Mouse (Mus musculus) embryonic facial prominence, embryonic 13.5 days (tissue): ENCODE measurements around the gene Ntn5. TPM values are rescaled to one million over a fixed set of nuclear protein-coding genes. Genes with fewer than 3 reads are reported as not detected.

ENCODE experiments used
- ATAC-seq: fragments of 200-750 bp; cut with Nextera tagmentation; 2 replicates; pipeline ENCODE4 v1.8.0; 2017; ENCODE audit warnings: low read depth; ENCODE audit not compliant: insufficient number of reproducible peaks, insufficient read depth, low FRiP score, low TSS enrichment
- H3K27ac ChIP-seq: fragments of 300-500 bp; sonication (generic); 2 replicates; pipeline ENCODE4 v1.5.1; 2015; ENCODE audit warnings: moderate library complexity, mild to moderate bottlenecking, inconsistent platforms
- H3K27me3 ChIP-seq: fragments of 300-500 bp; sonication (generic); 2 replicates; pipeline ENCODE4 v1.6.1; 2015; ENCODE audit warnings: mild to moderate bottlenecking, inconsistent platforms
- H3K36me3 ChIP-seq: fragments of 300-500 bp; sonication (generic); 2 replicates; pipeline ENCODE4 v1.6.1; 2015; ENCODE audit warnings: mild to moderate bottlenecking, inconsistent platforms
- H3K4me1 ChIP-seq: fragments of 300-500 bp; sonication (generic); 2 replicates; pipeline ENCODE4 v1.6.1; 2015; ENCODE audit warnings: inconsistent platforms
- H3K4me2 ChIP-seq: fragments of 300-500 bp; sonication (generic); 2 replicates; pipeline ENCODE4 v1.6.1; 2015; ENCODE audit warnings: moderate library complexity, mild to moderate bottlenecking, inconsistent platforms
- H3K4me3 ChIP-seq: fragments of 300-500 bp; sonication (generic); 2 replicates; pipeline ENCODE4 v1.5.1; 2015; ENCODE audit warnings: mild to moderate bottlenecking, inconsistent platforms
- H3K9ac ChIP-seq: fragments of 300-500 bp; sonication (generic); 2 replicates; pipeline ENCODE4 v1.6.1; 2015; ENCODE audit warnings: mild to moderate bottlenecking, inconsistent platforms
- H3K9me3 ChIP-seq: fragments of 300-500 bp; sonication (generic); 2 replicates; pipeline ENCODE4 v1.6.1; 2016; ENCODE audit warnings: inconsistent platforms
- WGBS: fragments of 180-500 bp; shearing (Covaris S2); methylation state at CpG from one replicate; pipeline ENCODE4 v1.1.7; 2015; ENCODE audit warnings: mixed read lengths; 5-methylcytosine and 5-hydroxymethylcytosine counted together
- polyA plus RNA-seq: library from polyadenylated mRNA; unstranded; fragments of >200 nt; fragmentation: Nextera tagmentation; extraction: Ambion mirVana; gene quantifications from 2 replicates; pipeline ENCODE4 v1.2.1, GENCODE M21; 2015

Gene Ntn5
- polyA plus RNA-seq, 1 experiment from 2014 or later = 5.4 TPM

DNA sequence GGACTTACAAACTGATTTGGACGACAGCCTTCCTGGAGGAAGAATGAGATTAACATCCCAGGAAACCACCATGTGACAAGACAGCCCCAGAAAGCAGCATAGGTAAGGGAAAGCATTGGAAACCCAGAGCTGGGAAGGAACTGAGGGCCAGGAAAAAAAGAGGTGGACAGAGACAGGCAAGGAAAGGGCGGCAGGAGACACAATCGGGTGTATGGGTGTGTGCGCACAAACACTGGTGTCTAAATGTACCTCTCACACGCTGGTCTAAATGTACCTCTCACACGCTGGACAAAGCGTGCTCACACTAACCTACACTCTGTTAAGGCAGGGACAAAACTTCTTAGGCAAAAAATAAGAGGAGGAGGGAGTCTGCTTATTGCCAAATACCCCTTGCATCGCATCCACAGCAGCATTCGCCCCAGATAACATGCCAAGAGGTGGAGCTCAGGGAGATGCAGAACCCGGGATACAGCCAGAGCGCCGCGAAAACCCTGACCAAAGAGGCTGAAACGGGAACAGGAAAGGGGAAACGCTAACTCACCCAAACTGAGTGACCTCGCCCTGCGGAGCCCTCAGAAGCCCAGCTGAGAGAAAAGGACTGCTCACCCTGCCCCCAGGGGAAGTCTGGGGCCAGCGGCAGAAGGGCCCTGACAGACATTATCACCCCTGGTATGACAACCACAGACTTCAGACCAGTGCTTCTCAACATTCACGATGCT lies 32.1 kb downstream of the Ntn5 start:
- WGBS = 82% methylated on average over 19 of the region's 19 CpGs
- H3K27ac ChIP-seq = peak overlapping the region; percentile 74
- ATAC-seq = no peak

DNA sequence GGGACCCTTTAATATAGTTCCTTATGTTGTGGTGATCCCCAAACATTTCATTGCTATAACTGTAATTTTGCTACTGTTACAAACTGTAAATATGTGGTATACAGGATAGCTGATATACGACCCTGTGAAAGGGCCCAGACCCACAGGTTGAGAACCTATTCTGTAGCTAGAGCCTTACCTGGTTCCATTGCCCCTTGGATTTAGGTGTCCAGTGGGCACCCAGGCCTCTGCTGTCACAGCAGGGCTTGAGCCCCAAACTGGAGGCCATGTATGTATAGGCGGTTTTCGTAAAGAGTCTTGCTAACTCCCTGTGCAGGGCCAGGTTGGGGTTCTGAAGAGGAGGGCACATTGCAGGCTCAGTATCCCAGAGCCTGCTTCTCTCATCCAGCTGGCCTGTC lies 32.6 kb downstream of the Ntn5 start:
- H3K4me1 ChIP-seq = peaks cover 45% of the 10 kb centered on the region
- peak overlapping the region; percentile 83 for H3K4me3 ChIP-seq
- peak overlapping the region; percentile 93 for H3K4me2 ChIP-seq
- H3K27ac ChIP-seq = no peak overlapping the region
- peaks cover 47% of the 10 kb centered on the region for H3K36me3 ChIP-seq
- WGBS = 80% methylated on average over 3 of the region's 3 CpGs
- H3K9me3 ChIP-seq = no peaks in the 10 kb centered on the region
- ATAC-seq = no peak
- H3K27me3 ChIP-seq = no peaks in the 10 kb centered on the region
- peak overlapping the region; percentile 99 for H3K9ac ChIP-seq

More for the DNA sequence above, 32.1 kb downstream of the Ntn5 start:
- Histone ChIP-seq H3K4me1 (peaks cover 45% of the 10 kb centered on the region), H3K9me3 (no peaks in the 10 kb centered on the region), H3K27me3 (no peaks in the 10 kb centered on the region), H3K4me3 (peak overlapping the region; percentile 83), H3K4me2 (peak overlapping the region; percentile 93), H3K9ac (peak overlapping the region; percentile 44), H3K36me3 (peaks cover 47% of the 10 kb centered on the region)

DNA sequence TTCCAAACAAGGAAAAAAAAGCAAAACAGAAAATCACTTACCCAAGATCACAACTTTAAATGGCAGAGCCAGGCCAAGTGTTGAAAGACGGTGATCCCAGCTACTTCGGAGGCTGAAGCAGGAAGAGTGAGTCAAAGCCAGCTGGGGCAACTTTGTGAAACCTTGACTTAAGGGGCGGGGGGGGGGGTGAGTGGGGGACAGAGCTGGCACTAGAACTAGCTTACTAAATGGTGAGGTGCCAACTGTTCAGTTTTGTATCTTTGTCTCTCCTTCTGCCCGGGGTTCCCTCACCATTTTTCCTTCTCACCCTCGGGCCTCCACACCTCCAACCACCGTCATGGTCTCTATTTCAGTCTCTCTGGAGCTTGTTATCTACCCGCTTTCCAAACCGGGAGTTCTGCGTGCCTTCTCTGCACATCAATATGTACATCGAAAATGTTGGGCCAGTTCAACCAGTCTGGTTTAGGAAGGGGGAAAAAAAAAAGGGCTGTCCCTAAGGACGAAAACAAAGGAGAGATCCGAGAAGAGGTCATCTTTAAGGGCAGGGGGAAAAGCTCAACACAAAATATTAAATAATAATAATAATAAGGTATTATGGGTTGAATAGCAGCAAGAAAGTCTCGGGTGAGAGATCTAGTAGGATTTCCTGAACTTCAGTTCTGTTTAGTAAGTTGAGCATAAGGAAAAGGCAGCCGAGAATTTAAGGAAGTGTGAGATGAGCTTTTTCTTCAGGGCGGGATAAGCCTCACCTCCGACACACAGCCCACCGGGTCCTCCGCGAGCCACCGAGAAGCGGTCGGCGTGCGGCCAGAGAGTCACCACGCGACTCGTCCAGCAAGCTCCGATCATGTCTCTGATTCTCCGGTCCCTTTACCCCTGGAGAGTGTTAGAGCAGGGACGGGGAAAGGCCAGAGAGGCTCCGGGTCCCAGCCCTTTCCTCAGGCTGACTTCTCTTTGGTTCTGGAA lies 33.4 kb downstream of the Ntn5 start:
- WGBS = 9% methylated on average over 31 of the region's 31 CpGs
- Histone ChIP-seq H3K9ac (peak overlapping the region; percentile 99), H3K4me2 (peak overlapping the region; percentile 93), H3K9me3 (no peaks in the 10 kb centered on the region), H3K27me3 (no peaks in the 10 kb centered on the region), H3K4me3 (peak overlapping the region; percentile 83), H3K27ac (peak overlapping the region; percentile 95), H3K4me1 (peaks cover 45% of the 10 kb centered on the region), H3K36me3 (peaks cover 47% of the 10 kb centered on the region)
- peak; percentile 2; the same call in 1 of the 2 replicates for ATAC-seq

DNA sequence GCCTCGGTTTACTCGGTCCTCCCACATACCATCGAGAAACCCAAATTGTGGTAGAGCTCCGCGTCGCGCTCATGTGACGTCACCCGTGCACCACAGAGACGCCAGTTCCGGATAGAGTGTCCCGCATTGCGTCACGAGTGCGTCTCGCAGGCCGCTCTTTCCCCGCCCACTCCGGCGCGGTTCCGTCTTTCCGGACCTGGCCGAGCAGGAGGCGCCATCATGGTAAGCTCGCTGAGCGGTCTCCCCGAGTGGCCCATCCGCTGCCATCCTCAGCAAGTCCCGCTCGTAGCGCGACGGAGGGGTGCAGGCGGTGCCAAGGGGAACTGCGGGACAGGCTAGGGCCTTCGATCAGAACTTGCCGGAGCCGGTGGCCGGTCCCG lies 34.1 kb downstream of the Ntn5 start, which contains the start of gene Sphk2:
Gene Sphk2 (minus strand): TSS at position 85 of the 380 bp plus-strand sequence.
- peak within 1 kb of the TSS; percentile 83 for H3K4me3 ChIP-seq
- peaks cover 47% of the 10 kb centered on the region for H3K36me3 ChIP-seq
- under 1% methylated on average over 41 of the region's 41 CpGs for WGBS
- peak within 1 kb of the TSS; percentile 93 for H3K4me2 ChIP-seq
- H3K9me3 ChIP-seq = no peaks in the 10 kb centered on the region
- ATAC-seq = peak; percentile 60
- H3K27me3 ChIP-seq = no peaks in the 10 kb centered on the region
- H3K9ac ChIP-seq = peak within 1 kb of the TSS; percentile 99
- H3K27ac ChIP-seq = peak within 1 kb of the TSS; percentile 95
- peaks cover 45% of the 10 kb centered on the region for H3K4me1 ChIP-seq

DNA sequence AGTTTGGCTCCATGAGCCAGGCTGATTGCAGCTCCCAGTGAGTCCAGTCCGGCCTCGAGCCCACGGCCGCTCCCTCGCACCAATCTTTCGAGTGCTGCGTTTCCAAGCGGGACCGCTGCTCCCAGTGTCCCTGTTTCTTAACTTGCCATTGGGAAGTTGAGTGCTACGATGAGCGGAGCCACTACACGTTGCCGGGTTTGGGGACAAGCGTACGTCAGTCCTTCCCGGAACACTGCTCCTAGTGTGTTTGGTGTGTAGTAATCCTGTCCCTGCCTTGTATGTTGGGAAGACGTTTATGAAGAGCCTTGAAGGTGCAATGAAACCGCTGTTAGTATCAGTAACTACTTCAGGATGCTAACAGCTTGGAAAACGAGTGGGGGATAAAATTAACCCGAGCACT lies 34.5 kb downstream of the Ntn5 start:
- Histone ChIP-seq H3K4me3 (peak overlapping the region; percentile 83), H3K4me2 (peak overlapping the region; percentile 93), H3K27me3 (no peaks in the 10 kb centered on the region), H3K36me3 (peaks cover 47% of the 10 kb centered on the region), H3K9ac (peak overlapping the region; percentile 99), H3K4me1 (peaks cover 45% of the 10 kb centered on the region), H3K27ac (peak overlapping the region; percentile 95), H3K9me3 (no peaks in the 10 kb centered on the region)
- WGBS = under 1% methylated on average over 20 of the region's 20 CpGs
- no peak for ATAC-seq

DNA sequence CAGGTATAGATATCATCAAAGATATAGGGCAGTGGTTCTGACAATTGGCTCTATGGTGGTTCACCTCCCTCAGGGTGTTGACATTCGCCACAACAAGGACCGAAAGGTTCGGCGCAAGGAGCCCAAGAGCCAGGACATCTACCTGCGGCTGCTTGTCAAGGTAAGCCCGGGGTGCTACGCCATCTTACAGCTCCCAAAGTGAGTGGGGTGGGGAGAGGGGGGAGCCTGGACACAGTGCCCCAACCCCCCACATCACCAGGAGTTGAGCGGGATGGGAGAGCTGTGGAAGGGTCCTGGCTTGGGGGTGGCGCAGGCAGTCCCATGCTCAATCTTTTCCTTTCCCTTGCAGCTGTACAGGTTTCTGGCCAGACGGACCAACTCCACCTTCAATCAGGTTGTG lies 35.4 kb downstream of the Ntn5 start:
- H3K27ac ChIP-seq = peak overlapping the region; percentile 95
- H3K4me1 ChIP-seq = peaks cover 41% of the 10 kb centered on the region
- H3K4me2 ChIP-seq = peak overlapping the region; percentile 93
- H3K4me3 ChIP-seq = peak overlapping the region; percentile 83
- WGBS = 83% methylated on average over 10 of the region's 10 CpGs
- no peak for ATAC-seq
- peak overlapping the region; percentile 99 for H3K9ac ChIP-seq
- no peaks in the 10 kb centered on the region for H3K27me3 ChIP-seq
- H3K9me3 ChIP-seq = no peaks in the 10 kb centered on the region
- peaks cover 52% of the 10 kb centered on the region for H3K36me3 ChIP-seq

DNA sequence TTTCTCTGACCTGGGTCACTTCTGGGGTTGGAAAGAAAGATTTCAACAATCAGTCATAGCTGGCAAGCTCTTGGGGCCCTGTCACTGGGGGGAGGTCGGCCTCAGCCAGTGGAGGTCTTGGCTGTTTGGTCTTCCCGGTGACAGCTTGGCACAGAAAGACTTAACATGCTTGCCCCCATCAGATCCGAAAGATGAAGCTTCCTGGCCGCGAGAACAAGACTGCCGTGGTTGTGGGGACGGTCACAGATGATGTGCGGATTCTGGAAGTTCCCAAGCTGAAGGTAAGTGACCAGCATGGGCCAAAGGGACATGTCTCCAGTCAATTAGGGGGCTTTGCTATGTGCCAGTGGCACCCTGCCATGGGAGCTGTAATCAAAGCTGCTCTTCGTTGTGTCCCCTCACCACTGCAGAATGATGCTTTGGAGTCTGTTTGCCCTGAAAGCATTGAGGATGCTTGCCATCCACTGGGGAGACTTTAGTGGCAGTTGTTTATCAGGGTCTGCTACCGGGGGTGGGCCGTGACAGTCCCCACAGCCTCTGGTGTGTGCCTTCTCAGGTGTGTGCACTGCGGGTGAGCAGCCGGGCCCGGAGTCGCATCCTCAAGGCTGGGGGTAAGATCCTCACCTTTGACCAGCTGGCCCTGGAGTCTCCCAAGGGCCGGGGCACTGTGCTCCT lies 36.1 kb downstream of the Ntn5 start:
- H3K36me3 ChIP-seq = peaks cover 59% of the 10 kb centered on the region
- H3K27ac ChIP-seq = no peak overlapping the region
- ATAC-seq = no peak
- no peaks in the 10 kb centered on the region for H3K27me3 ChIP-seq
- 90% methylated on average over 16 of the region's 16 CpGs for WGBS
- peak overlapping the region; percentile 83; the same call in 1 of the 2 replicates for H3K4me3 ChIP-seq
- H3K4me2 ChIP-seq = peak overlapping the region; percentile 93
- H3K4me1 ChIP-seq = peaks cover 35% of the 10 kb centered on the region
- peak overlapping the region; percentile 99 for H3K9ac ChIP-seq
- H3K9me3 ChIP-seq = no peaks in the 10 kb centered on the region

DNA sequence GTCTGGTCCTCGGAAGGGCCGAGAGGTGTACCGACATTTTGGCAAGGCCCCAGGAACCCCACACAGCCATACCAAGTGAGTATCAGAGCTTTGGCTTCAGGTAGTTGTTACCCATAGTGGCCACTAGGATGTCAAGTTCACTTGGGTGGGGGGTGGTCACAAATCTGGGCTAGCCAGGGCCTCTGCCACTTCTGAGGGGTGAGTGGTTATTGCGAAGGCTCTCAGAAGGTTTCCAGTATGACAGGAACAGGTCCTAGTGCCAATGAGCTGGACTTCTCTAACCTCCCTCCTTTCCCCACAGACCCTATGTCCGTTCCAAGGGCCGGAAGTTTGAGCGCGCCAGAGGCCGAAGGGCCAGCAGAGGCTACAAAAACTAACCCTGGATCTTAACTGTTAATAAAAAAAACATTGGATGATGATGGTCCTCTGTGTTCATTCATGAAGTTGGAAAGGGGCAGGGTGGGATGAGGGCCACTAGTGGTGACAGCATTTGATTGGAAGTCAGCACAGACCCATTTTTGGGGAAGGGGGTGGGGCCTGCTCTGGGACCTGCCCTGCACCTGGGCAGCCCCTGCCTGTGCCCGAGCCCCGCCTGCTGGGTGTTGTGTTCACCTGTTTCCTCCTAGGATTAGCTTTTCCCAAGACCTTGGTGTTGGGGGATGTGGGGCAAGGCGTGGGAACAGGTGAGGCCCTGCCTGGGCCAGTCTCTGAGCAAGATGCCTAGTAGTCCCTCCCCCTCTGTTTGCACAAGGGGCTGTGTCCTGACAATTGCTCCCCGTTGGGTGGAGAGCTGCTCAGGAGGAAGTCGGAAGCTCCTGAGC lies 36.8 kb downstream of the Ntn5 start, which contains the start of gene Fam83e:
Gene Fam83e (plus strand): TSS at position 800 of the 821 bp plus-strand sequence.
- H3K27ac ChIP-seq = no peak within 1 kb of the TSS; the same call in 1 of the 2 replicates
- 0 out of 2 replicates have a peak, but pooled peaks have one; percentile 22 for ATAC-seq

DNA sequence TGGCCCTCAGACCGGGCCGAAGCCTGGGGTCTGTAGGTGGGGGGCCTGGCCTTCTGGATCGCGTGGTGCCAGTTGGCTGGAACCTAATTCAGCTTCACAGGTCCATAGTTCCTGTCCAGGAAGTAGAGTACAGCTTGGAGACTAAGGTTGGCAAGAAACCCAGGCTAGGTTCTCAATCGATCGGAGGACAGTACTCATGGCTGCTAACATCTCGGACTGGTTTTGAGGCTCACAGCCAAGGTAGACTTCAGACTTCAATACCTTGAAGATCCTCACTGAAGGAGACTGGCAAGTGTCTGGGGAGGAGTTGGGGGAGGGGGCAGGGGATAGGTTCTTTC lies 37.4 kb downstream of the Ntn5 start:
- no peak overlapping the region for H3K4me3 ChIP-seq
- H3K9ac ChIP-seq = 0 out of 2 replicates have a peak overlapping the region, but pooled peaks have one; percentile 27
- no peak overlapping the region; the same call in 1 of the 2 replicates for H3K27ac ChIP-seq
- 78% methylated on average over 7 of the region's 7 CpGs for WGBS
- peaks cover 72% of the 10 kb centered on the region for H3K36me3 ChIP-seq
- H3K9me3 ChIP-seq = no peaks in the 10 kb centered on the region
- no peaks in the 10 kb centered on the region for H3K27me3 ChIP-seq
- H3K4me1 ChIP-seq = peaks cover 26% of the 10 kb centered on the region
- ATAC-seq = no peak
- no peak overlapping the region for H3K4me2 ChIP-seq

More for the DNA sequence above, 36.8 kb downstream of the Ntn5 start, which contains the start of gene Fam83e:
- Histone ChIP-seq H3K4me1 (peaks cover 32% of the 10 kb centered on the region), H3K27me3 (no peaks in the 10 kb centered on the region), H3K36me3 (peaks cover 66% of the 10 kb centered on the region), H3K4me2 (no peak within 1 kb of the TSS), H3K9me3 (no peaks in the 10 kb centered on the region), H3K4me3 (0 out of 2 replicates have a peak within 1 kb of the TSS, but pooled peaks have one; percentile 83), H3K9ac (peak within 1 kb of the TSS; percentile 99; the same call in 1 of the 2 replicates)
- 83% methylated on average over 14 of the region's 14 CpGs for WGBS

DNA sequence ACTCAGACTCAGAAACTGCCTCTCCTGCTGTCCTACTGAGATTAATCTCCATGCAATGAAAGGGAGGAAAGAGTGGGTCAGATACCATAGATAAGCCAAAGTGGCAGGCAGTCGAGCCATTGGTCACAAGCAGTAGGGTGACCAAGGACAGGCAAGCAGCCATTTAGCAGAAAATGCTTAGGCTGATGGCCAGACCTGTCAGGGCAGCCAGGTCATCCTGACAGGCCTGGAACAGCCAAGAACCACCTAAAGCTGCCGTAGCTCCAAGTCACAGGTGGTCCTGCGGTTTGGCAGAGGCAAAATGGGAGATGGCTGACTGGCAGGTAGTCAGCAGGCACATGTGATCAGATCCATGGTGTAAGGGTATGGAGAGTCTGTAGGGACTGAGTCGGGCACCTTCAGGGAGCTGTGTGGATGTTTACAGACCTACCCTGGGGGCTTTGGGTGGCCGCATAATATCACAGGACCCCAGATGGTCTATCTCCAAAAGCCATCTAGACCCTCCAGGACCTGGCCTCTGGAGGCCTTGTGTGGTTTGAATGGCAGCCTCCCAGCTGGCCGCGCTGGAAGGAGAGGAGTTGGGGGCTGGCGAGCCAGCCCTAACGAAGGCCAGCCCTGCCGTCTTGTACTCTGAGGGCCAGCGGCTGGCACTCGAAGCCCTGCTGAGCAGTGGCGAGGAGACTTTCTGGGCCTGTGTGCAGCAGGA lies 38.0 kb downstream of the Ntn5 start:
- WGBS = 64% methylated on average over 13 of the region's 13 CpGs
- no peaks in the 10 kb centered on the region for H3K9me3 ChIP-seq
- ATAC-seq = no peak
- H3K4me1 ChIP-seq = peaks cover 20% of the 10 kb centered on the region
- no peak overlapping the region for H3K4me2 ChIP-seq
- peak overlapping the region; percentile 40; the same call in 1 of the 2 replicates for H3K9ac ChIP-seq
- peaks cover 78% of the 10 kb centered on the region for H3K36me3 ChIP-seq
- H3K4me3 ChIP-seq = no peak overlapping the region
- H3K27me3 ChIP-seq = no peaks in the 10 kb centered on the region
- H3K27ac ChIP-seq = no peak overlapping the region
